Mouse (Mus musculus): ENCODE results near the gene Hoxb8.

Gene Hoxb8

DNA sequence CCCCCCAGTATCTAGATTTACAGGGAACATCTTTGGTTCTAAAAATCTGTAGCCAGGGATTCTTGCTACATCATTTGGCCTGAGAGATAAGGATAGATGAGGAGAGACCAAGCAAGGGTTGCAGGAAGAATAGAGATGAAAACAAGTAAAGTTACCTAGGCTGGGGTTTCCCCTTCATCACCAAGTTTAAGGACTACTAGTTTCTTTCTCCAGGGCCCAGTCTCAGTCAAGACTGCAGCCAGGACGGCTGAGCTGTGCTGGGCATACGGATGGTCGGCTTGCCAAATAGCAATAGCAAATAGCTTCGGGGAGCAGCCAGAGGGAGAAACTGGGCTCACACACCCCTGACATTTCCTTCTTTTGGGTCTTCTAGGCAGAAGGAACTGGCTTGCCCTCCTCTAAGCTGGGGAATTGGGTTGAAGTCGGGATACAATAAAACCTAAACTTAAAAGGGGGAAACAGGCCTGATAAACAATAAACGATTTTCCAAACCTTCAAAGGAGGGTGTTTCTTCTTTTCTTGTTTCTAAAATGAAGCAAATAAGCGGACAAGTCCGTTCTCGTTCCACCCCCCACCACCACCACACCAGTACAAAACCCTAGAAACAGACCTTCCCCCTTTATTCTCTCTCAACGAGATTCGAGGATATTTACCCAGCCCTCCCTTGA, 16.4 kb downstream of the Hoxb8 start:
- intact Hi-C loops (cut with DNase I): no loop called here

DNA sequence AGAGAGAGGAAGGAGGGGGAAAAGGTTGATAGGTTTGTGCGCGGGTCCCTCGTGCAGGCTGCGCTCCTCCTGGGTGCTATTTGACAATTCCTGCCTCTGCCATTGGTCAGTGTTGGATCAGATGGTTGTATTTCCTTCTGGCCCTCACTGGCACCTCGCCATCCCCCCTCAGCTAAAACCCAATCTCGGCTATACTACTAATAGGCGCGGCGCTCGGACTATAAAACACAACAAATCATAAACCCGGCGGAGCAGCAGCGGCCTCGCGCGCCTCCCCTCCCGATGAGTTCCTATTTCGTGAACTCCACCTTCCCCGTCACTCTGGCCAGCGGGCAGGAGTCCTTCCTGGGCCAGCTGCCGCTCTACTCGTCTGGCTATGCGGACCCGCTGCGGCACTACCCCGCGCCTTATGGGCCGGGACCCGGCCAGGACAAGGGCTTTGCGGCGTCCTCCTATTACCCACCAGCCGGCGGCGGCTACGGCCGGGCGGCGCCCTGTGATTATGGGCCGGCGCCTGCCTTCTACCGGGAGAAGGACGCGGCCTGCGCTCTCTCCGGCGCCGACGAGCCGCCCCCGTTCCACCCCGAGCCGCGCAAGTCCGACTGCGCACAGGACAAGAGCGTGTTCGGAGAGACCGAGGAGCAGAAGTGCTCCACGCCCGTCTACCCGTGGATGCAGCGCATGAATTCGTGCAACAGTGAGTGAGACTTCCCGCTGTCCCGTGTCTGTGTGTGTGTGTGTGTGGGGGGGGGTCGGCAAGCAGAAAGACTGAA, 17.4 kb downstream of the Hoxb8 start:
- intact Hi-C loops (cut with DNase I): no loop called here

DNA sequence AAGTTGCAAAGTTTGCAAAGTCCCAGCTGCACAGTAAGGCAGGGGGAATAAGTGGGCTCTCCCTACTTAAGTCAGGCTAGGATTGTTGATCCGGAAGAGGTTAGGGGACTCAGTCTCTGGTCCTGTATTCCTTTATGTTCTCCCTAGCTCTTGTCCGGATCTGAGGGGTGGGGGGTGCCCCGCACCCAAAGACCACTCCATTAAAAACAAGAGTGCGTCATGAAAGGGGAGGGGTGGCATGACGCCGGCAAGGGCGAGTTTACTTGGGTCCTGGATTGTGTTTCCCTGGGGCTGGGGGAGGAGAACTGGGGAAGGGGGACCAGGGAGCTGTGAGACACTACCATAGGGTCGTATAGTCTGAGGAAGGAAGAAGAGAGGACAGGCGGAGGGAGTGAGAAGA, 18.1 kb downstream of the Hoxb8 start:
- intact Hi-C loops (cut with DNase I): loop anchor here (5.0 kb wide), 2 partner anchors 108 to 238 kb away; no protein-coding TSS in a partner anchor

DNA sequence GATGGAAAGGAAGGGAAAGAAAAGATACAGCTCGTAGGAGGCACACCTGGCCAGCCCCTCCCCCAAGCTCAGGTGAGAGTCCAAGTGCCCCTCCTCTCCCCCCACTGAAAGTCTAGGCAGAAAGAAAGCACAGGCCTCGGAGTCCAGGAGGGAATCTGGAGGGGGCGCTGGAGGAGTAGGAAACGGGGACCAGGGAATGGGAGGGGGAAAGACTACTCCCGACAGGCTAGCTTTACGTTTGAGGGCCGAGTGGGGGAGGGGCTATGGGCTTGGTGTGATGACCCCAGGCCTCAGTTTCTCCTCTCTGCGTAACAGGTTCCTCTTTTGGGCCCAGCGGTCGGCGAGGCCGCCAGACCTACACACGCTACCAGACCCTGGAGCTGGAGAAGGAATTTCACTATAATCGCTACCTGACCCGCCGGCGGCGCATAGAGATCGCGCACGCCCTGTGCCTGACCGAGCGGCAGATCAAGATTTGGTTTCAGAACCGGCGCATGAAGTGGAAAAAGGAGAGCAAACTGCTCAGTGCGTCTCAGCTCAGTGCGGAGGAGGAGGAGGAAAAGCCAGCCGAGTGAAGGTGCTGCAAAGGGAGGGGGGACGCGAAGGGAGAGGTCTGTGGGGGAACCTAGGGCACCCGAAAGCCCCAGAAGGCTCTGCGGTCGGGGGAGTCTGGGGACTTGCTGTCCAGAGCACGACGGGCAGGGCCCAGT, 18.8 kb downstream of the Hoxb8 start:
- intact Hi-C loops (cut with DNase I): loop anchor here (5.0 kb wide), 2 partner anchors 107 to 237 kb away; no protein-coding TSS in a partner anchor

DNA sequence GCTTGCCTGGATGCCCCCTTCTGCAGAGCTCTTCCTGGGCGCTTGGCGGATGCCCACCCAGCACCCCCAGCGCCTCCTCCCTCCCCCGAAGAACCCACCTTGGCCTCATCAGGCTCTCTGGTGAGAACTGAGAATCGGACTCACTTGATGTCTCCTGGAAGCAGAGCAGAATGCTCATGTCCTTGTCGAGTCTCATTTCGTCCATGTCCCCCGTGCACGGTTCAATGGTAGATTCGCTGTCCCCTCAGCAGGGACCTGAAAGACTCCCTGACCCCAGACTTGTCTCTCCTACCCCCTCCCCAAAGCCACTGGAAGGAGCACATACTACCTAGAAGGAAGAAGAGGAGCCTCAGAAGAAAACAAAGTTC, 19.3 kb downstream of the Hoxb8 start:
- intact Hi-C loops (cut with DNase I): loop anchor here (5.0 kb wide), 2 partner anchors 106 to 236 kb away; no protein-coding TSS in a partner anchor

DNA sequence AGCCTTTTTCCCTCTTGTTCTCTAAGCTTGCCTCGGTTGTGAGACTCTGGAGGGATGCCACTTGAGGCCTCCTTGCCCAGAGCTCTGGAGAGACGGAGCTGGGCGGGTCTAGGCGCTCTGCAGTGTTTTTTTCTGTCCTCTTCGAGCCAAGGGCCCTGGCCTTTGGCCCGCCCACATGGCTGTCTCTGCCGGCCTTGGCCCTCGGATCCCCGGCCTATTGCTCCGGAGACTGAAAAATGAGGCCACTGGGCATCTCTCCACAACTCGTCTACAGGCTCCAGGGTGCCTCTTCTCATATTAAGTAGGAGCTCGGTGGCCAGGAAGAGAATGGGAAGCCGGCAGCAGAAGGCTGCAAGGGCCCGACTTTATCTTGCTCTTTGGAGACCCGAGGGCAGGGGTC, 20.1 kb downstream of the Hoxb8 start:
- intact Hi-C loops (cut with DNase I): loop anchor here (2.0 to 5.0 kb wide), 4 partner anchors 53 to 251 kb away; no protein-coding TSS in a partner anchor

DNA sequence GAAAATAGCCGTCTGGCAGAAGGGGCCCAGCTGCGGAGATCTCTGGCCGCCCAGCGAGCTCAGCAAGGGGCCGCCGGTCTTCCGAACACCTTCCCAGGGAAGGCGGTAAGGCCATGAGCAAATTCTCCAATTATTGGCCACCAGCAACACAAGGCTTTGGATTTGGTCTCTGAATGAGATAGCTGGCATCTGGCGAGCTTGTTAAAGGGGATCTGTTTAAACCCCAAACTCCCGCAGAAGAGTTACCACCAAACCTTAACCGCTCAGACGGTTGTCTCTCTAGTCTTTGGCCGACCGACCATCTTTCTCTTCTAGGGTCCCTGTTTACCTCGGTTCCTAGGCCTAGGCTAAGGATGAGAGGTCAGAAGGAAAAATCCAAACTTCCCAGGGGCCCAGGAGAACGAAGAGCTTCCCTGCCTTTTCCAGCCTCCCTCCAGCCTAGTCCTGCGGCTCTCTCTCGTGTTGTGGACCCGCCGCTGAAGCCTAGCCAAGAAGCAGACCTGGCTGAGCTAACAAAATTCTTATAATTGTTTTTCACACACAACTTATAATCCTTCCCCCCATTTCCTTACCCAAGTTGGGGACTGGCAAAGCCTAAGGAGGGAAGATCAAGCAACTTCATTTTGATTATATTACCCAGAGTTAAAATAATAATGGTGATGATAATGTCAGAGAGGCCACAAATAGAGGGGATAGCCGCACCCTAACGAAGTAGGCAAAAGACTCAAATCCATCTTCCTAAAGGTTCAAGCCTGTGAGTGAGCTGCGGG, 20.9 kb downstream of the Hoxb8 start:
- intact Hi-C loops (cut with DNase I): loop anchor here (2.0 to 5.0 kb wide), 4 partner anchors 52 to 250 kb away; no protein-coding TSS in a partner anchor

DNA sequence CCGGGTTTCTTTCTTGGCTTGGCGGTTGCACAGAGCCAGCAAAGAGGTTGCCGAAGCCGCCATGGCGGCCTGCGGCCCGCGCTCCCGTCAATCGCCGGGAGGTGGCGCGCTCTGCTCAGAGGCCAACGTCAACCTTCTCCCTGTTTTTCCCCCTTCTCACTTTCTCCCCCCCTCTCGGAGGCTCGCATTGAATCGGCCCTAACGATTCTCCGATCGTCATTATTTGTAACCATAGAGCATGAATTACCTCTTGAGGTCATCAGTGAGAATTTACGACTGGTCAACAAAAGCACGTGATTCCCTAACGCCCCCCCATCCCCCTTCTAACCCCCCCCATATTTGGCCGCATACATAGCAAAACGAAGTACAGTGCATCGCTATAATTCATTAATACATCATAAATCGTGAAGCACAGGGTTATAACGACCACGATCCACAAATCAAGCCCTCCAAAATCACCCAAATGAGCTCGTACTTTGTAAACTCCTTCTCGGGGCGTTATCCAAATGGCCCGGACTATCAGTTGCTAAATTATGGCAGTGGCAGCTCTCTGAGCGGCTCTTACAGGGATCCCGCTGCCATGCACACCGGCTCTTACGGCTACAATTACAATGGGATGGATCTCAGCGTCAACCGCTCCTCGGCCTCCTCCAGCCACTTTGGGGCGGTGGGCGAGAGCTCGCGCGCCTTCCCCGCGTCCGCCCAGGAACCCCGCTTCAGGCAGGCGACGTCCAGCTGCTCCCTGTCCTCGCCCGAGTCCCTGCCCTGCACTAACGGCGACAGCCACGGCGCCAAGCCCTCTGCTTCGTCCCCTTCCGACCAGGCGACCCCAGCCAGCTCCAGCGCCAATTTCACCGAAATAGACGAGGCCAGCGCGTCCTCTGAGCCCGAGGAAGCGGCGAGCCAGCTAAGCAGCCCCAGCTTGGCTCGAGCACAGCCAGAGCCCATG, 21.7 kb downstream of the Hoxb8 start, which contains the start of gene Hoxb5:
Gene Hoxb5, plus strand, starts transcription at position 186 of the 949 bp plus-strand sequence.
- intact Hi-C loops (cut with DNase I): loop anchor here (2.0 to 5.0 kb wide), 4 partner anchors 51 to 249 kb away; no protein-coding TSS in a partner anchor

DNA sequence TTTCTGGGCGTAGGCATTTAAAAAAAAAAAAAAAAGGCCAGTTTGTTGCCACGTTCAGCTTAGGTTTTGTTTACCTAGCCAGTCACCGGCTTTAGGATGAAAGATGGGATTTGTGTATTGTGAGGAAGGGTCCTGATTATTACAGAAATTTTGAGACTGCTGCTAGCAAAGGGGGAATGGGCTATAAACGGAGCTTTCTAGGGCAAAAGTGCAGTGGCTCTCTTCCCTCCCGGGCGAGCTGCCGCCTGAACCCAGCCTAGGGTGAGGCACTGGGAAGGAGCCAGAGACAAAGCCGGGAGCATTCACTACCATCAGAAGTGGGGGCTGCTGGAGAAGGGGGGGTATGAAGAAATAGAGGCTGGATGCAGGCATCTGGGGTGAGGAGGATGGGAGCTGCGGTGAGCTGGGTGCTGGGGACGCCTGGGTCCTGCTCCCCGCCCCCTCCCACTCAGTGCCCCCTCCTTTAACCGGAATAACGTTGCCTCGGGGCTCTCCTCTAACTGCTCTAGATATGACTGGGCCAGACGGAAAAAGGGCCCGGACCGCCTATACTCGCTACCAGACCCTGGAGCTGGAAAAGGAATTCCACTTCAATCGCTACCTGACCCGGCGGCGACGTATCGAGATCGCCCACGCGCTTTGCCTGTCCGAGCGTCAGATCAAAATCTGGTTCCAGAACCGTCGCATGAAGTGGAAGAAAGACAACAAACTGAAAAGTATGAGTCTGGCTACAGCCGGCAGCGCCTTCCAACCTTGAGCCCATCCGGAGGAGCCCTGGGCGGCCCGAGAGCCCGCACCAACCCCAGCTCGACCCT, 22.9 kb downstream of the Hoxb8 start:
- intact Hi-C loops (cut with DNase I): loop anchor here (5.0 kb wide), 2 partner anchors 103 to 233 kb away; no protein-coding TSS in a partner anchor

DNA sequence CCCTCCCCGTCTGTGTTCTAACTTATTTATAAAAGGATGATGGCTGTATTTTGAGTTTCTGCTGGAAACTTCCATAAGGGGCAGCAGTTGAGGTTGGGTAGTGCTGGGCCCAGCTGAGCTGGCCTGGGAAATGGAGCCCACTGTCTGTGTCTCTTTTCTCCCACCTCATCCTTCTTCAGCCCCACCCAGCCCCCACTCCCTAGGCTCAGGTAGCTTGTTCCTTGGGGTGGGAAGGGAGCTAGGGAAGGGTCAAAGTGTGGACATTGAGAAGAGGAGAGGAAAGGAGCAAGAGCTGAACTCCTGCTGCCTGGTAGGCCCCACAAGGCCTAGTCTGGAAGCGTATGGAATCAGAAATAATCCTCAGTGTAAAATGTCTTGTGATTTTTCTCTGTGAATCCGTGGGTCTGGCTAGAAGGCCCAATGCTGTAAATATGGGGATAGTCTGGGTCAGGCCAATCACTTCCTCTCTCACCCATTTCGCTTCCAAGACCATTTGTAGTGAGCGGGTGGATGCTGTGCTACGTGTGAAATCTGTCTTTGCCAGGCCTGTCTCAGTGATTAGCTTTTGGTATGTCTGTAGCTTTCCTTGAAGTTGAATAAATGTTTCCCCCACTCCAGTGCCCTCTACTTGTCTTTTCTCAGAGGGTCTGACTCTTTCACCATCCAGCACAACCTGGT, 23.9 kb downstream of the Hoxb8 start:
- intact Hi-C loops (cut with DNase I): no loop called here

DNA sequence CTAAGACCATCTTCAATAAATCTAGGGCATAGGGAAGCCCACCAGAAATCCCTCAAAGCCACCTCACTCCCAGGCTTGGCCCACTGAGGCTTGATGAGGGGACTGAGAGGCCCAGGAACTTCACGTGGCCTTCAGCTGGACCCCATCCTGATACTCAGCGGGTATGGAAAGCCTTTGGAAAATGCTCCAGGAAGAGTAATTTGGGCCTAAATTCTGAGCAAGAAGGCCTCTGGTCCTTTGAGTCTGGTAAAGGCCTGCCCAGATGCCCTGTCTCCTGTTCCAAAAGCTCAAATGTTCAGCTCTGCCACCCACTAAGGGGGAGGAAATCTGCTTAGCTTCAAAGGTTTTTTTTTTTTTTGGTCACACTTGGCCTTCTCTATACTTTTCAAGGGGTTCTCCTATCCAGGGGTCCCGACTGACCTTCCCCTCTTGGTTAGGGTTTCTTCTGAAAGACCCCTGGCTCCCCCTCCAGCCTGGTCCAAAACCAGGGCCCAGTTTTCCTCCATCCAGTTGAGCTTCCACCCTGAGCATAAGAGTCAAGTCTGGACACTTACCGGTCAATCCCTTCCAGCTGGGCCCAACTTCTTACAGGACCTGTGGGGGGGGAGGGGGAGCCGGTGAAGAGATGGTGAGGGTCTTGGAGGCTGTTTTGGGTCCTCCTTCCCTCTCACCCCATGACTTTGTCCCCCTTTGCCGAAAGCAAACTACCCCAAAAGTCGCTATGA, 24.6 kb downstream of the Hoxb8 start:
- intact Hi-C loops (cut with DNase I): no loop called here

DNA sequence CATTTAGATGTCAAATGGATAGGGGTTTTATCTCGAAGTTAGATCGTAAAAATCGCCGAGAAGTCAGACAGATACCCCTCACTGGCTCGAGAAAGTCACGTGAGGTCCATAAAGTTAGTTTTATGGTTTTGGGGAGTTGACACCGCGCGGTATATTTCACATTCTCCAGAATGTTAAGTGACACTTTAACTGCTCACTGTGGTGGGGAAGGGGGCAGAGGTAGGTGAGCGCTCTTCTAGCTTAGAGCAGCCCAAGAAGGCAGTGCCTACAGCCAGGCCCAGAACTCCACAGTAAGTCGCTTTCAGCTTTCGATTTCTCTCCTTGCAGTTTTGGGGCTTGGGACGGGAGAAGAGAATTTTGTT, 25.2 kb downstream of the Hoxb8 start:
- intact Hi-C loops (cut with DNase I): no loop called here

DNA sequence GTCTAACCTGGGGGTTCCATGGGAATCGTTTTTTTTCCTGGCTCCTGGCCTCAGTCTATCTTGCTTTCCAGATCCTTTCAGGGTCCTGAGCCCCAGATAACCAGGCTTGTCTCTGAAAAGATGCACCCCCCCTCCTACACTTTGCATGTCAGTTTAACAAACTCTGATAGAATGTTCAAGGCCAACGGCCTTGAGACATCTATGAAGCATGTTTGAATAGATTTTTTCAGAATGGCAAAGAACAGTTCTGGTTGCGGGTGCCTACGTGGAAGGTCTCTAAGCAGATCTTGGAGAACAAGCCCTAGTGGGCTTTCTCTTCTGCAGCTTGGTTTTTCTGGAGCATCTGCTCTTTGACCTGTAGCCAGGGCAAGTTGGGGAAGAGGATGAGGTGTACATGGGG, 27.1 kb downstream of the Hoxb8 start:
- intact Hi-C loops (cut with DNase I): no loop called here

DNA sequence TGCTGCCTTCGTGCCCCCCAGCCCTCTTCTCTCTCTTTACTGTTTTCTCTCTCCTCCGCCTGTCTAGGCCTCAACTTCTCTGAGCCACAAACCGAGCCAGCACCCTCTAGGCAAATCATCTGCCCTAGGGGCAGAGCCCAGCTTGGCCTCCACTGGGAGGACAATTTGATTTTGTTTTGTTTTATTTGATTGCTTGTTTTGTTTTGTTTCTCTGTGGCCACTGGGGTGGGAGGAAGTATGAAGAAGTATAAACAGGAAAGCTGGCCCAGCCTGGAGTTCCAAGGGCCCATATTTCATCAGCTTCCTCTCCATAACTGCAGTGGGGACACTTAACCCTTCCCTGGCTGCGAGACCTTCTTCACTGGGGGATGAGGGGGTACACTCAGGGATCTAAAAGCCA, 27.6 kb downstream of the Hoxb8 start:
- intact Hi-C loops (cut with DNase I): no loop called here

DNA sequence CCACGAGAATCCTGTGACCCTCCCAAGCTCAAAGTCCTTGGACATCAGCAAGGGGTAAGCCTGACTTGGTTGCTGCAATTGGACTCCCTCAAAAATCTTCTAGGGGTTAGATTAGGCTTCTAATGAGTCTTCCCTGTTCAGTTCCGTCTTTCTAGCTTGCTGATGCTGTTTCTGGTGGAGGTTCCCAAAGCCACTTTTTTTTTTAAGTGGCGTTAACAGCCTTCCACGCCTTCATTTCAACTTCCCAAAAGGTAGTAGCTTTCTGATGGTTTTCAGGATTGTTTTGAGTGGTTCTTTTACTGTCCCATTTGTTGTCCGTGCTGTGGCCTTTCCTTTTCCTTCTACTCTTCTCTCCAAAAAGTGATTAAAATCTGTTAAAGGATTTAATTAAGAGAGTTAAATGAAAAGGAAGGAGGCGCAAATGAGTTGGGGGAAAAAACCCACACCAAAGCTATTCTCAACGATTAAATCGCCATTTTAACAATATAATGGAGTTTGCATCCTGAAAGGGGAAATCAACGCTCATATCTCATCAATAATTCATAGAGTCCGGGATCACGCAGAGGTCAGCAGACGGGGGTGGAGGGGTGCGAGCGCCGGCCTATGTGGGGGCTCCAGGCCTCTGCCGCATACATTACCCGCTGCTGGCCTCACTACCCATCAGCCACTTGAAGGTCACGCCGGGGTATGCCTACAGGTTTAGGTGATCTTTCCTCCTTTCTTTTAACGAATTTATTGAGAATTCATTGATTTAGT, 28.7 kb downstream of the Hoxb8 start:
- intact Hi-C loops (cut with DNase I): no loop called here

DNA sequence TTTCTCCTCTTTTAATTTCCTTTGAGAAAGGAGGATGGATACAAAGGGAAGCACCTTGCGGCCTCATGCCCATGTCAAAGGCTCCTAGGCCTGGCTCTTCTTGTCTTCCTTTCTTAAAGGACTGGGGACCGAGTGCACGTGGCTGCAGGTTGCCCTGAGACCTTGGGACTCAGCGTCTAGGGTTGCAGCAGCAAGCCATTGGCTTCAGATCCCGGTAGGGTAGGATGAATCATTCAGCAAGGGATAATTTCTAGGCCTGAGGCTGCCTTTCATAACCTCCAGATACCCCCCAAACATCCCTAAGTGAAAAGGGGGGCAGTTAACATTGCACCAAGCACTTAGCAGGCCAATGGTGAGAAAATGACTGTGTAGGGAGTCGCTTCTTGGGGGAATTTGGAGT, 29.4 kb downstream of the Hoxb8 start:
- intact Hi-C loops (cut with DNase I): no loop called here
